Mouse (Mus musculus): ENCODE measurements around the gene Slc13a4.

Gene Slc13a4

DNA sequence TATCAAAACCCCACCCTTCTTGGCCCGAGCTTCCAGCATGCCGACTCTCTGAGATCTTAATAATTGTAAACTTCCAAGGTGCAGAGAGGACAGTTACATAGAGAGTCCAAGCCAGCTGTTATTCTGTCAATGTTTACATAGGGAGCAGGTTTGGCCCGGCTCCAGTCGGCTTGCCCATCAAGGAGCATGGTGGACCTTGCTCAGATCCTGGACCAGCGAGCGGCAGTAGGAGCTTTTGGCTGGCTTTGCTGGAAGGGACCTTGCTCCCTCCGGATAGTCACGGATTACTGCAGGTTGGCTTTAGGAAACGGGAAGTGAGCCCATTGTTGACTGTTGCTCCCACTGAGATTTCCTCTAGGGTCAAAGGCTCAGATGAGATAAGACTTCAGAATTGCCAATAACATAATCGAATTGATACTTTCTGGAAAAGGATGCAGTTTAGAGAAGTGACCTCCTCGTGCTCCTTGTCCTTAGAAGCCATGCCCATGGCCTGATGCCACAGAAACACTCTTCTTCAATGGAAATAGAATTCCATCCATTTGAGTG, 4.5 kb downstream of the Slc13a4 start:
- no peak for DNase-seq (ENCODE audit: low read depth, low spot score)

DNA sequence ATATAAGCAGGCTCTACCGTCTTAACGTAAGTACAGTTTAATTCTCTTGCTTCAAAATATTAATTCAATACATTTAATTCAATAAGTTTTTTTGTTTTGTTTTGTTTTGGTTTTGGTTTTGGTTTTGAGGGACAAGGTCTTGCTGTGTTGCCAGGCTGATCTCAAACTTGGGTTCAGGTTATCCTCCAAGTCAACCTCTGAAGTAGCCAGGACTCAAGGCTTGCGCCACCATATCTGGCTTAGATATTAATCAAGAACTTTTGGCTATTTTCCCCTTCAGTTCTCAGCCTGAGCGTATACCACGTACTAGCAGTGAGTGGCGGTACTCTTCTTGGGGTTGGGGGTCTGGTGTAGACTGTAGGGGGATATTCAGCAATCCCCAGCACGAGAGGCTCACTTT, 5.3 kb downstream of the Slc13a4 start:
- DNase-seq (ENCODE audit: low read depth, low spot score): no peak

DNA sequence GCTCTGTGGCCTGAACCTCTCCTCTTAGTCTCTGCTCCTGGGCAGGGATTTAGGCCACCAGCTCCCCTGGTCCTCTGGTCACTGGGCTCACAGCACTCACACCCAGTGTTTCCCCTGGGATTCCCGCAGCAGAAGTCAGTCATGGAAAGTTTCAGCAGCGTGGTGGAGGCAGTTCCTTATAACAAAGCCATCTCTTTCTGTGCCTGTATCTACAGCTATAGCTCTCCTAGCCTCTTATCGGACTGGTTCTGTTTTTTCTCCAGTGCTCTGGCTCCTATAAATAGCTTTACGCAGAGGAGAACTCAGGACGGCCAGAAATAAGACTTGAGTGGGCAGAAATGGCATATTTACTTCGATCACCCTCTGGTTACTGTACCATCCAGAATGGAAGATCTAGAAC, 9.6 kb downstream of the Slc13a4 start:
- DNase-seq (ENCODE audit: low read depth, low spot score): no peak

DNA sequence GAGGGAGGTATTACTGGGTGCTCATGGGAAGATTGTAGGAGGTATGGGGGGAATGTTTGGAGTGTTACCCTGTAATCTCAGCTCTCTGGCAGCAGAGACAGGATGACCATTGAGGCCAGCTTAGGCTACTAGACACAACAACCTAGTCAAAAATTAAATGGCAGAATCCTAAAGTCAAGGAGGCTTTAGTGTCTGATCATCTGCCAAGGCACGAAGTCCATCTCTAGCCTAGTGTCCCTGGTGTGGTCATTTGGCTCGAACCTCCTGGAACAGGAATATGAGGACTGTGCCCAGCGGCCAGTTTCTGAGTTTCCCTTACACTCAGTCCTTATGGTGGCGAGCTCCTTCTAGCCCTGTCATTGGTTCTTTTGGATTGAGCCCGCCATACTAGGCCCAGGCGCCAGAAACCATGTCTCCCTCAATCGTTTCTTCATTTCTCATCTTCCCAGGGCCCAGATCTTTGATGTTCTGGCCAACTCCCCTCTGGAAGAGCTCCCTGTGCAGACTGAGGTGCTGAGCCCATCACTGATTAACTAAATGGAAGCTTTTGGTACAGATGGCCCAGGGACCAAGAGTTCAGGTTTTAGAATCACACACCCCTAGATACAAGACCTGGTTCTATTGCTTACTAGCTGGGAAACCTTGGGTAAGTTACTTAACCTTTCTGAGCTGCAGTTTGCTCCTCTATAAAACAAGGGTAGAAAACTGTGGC, 10.3 kb downstream of the Slc13a4 start:
- no peak for DNase-seq (ENCODE audit: low read depth, low spot score)

DNA sequence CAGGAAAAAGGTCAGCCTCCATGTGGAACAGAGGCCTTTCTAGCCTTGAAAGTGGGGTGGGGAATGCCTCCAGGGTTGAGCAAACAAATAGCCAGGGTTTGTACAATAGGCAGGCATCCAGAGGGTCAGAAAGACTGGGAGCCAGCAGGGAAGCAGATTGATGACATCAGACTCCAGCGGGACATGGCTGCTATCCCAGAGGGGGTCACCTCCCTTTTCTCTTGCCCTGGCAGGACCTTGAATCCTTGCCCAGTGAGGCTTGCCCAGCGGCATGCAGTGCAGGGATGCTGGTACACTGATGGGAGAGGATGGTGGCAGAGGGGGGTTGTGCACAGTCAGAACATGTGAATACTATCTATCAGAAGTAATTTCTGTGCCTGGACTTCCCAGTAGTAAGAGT, 10.9 kb downstream of the Slc13a4 start:
- DNase-seq (ENCODE audit: low read depth, low spot score): no peak

DNA sequence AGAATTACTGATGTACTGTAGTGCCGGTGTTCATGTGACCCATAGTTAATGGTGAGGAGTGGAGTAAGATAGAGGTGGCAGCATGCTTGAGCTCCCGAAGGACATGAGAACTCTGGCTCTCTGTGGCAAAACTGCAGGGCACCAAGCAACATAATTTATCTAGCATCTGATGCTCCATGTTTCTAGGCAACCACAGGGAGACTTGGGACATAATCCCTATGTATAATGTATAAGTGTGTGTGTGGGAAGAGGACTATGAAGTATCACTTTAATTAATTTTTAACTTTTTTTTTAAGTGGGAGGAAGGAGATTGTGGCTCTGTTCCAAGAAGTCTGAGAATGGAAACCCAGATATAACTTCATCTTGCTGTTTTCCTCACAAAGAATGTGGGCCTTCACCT, 13.0 kb downstream of the Slc13a4 start:
- DNase-seq (ENCODE audit: low read depth, low spot score): no peak

DNA sequence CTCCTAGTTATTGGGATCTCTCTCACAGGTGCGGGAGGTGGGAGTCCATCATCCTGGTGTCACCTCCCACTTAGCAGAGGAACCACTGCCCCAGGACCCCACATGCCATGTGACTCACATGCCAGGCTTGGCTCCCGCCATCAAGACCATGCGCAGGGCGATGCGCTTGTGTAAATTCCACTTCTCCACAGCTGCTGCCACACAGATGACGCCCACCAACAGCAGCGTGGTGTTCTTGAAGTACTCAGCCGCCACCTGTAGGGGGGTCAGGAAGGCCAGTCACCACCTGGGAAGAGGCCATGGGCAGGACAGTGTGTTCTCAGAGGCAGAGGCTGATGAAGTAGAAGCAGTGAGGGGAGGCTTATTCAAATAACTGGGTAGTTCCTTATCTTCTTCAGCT, 18.3 kb downstream of the Slc13a4 start:
- DNase-seq (ENCODE audit: low read depth, low spot score): peak; percentile 37

DNA sequence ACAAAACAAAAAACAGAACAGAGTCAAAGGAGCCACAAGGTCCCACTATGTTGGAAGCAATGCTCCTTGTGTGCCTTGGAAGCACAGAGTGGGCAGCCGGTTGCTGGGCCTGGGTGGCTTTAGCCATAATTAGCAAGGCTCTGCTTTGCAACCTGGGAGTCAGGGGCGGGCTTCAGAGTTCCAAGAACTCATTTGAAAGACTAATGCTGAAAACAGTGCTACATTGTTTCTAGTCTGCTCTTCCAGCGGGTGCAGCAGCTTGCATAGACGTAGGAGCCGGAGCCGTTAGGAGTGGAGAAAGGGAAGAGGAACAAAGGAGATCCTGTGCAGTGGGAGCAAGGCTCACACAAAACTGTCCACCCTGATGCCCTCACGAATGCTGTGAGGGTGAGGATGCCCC, 19.0 kb downstream of the Slc13a4 start:
- peak; percentile 68 for DNase-seq (ENCODE audit: low read depth, low spot score)

DNA sequence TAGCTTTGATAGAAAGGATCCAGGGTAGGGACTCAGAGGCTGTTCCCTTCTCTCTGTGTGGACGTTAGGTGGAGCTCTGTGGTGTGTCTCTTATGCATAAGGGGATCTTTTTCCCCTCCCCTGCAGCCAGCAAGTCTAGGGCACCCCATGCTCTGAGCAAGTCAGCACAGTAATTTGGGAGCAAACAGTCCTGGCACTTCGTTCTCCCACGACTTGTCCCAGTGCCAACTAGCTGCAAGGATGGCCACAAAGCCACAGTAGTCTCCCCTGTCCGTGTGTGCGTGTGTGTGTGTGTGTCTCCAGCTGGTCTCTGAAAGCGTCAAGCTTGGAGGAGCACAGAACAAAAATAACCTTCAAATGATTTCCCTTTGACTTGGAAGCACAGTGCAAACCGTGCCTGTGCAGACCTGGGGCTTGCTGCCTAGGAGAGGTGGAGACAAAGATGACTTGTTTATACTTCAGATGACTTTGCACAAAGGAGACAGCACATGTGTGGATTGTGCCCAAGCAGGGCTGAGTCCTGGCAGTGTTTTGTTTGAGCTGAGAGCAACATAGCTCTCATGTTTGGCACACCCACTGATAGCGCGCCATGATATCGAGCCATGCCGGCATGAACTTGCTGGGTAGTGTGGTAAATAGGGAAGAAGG, 19.7 kb downstream of the Slc13a4 start:
- peak; percentile 28 for DNase-seq (ENCODE audit: low read depth, low spot score)

DNA sequence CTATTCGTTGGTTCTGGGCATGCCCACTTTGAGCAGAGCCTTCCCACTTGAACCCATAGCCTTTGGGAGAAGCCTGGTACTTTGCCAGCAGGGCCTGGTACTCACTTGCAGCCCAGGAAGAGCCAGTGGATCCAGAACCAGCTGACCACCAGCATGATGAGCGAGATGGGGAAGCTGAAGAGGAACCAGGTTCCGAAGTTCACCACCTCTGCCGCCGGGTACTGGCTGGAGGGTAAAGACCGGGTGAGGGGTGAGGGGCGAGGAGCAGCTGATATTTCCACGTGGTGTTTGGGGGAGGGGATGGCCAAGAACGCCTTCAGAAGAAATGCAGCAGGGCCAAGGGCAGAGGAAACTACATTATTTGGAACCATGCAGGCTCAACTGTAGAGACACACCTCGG, 28.6 kb downstream of the Slc13a4 start:
- no peak for DNase-seq (ENCODE audit: low read depth, low spot score)

DNA sequence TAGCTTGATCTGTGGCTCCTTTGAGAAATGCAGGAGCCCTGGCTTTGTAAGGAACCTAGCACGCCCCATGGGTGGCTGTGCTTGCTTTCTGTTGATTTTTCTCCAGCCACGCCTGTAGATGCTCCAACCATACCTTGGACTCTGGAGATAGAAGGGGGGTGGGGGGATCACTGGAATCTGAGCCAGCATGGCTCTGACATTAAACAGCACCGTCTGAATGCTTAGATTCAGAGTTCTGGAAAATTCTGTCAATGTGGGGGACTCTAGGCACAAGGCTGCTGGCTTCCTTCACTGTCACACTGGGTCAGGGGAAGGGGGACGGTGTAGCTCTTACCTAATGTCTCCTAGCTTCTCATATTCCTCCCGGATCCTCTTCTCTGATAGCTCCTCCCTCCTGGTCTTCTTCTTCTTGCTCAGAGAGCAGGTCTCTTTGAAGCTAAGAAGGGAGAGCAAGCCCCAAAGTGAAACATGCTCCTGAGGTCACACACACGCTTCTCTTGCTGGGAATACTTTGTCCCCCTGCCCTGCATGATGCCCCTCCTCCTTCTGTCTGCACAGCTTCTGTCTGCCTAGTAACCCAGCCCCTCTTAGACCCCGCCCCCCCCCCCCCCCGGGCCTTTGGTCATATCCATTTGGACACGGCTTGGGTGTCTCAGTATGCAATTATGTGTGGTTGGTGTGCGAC, 29.9 kb downstream of the Slc13a4 start:
- no peak for DNase-seq (ENCODE audit: low read depth, low spot score)

DNA sequence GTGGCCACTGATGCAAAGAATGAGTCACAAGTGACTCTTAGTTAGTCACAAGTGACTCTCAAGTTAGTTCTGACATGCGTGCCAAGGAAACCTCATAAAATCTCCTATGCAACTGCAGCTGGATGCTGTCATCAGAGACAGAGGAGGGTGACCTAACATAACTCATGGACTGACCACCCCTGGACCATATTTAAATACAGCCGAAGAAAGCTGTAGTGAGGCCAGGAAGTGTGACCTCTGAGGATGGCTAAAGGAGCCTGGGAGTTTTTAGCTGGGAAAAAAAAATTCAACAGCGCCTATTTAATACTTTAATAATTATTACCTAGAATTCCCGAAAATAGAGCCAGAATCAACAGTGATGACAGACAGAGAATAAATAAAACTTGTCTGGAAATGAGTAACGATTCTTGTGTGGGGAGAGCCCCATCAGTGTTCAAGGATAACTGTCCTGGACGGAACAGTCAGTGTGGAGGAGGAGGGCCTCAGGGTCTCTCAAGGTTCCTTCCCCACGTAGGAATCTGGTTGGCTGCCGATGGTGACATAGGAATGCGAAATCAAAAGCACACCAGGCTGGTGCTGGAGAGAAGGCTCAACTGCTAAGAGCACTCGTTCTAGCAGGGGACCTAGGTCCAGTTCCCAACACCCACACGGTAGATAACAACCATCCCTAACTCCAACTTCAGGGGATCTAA, 34.4 kb downstream of the Slc13a4 start:
- DNase-seq (ENCODE audit: low read depth, low spot score): no peak

DNA sequence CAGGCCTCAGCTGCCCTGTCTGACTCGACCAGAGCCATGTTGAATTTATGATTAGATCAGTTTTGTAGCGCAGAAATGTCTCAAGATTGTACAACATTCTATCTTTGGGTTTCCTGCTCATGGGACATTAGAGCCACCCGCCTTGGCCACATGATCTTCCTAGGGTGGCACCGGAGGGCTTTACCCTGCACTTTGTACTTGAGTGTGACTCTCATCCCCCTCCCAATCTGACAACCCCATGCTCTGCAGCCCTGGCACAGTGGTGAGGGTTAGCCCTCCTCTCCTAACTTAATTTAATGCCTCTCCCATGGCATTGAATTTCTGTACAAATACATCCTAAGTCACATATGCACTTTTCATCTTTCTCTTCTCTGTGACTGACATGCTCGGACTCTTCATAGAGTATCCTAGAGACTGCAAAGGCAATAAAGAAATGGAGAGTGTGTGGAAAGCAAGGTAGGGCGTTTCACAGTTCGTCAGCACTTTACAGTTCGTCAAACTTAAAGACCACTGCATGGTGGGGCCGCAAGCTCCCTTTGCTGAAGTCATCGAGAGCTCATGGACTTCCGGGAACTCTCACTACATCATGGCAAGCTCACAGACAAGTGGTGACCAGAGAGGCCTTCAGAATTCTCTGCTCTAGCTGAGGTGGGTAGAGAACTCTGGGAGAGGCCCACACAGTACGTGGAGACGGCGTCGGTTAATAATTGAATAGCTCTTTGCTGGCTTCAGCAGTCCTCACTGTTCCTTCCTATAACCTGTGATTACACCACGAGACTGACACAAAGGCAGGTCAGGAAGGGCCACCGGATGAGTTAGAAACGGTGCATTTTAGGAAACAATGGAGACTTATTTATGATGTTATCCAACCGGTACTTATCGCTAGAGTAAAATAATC, 35.8 kb downstream of the Slc13a4 start:
- DNase-seq (ENCODE audit: low read depth, low spot score): peak; percentile 40

DNA sequence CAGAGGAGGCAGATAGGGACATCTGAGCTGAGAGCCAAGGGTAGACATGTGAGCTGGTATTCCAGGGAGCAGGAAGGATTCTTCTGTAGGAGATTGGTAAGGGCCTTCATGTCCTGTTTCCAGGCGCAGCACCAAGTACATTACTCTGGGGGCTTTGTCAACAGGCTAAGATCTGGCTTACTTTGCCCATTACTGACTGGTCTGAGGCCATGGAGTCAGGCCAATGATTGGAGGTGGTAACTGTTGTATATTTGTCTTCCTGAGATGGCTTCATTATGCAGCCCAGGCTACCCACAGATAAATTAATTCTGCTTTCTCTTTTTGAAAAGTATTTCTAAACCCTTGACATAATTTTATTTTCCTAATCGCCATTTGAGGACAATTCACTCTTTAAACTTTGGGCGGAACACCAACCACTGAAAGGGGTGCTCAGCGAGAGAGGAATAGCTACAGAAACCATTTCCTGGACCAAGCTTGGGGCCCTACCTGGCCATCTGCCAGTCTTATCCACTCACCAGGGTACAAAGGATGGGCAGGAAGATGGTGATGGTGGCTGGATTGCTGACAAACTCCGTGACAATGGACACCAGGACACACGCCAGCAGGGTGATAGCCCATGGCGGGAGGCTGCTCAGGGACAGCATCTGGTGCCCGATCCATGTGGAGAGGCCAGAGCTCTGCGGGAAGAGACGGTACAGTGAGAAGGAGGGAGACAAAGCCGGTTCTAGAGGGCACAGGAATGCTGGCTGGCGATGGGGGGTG, 36.7 kb downstream of the Slc13a4 start:
- no peak for DNase-seq (ENCODE audit: low read depth, low spot score)

DNA sequence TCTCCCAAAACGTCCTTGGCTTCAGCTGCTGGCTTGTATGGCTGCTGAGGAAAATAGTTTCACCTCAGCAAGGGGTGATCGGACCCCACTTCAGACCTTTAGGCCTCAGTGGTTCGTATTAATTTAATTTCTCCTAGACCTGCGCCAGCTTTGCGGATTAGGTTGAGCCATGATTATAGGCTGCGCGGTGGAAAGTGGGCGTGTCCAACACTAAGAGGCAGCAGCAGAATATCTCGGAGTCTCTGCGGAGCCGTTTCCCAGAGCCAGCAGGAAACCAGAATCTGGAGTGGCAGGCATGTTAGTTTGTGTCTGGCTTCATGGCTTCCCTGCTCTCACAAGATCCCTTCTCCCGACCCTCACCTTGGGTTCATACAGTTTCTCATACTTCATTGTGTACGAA, 38.3 kb downstream of the Slc13a4 start:
- DNase-seq (ENCODE audit: low read depth, low spot score): peak; percentile 81

DNA sequence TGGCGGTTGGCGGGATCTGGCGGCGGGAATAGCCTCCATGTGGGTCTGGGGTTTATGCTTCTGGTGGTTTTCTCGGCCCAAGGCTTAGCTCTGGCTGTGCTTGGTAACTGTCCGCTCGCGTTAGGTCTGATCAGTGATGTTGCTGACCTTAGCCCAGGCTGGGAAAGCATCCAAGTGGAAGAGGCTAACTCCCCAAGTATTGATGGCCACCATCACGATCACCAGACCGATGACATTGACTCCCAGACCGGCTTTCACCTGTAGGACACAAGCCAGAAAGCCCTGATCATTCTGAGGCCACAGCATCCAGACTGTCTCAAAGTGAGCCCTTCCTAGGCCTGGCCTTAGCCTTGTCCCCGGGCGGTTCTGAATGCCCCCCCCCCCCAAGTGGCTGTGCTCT, 39.2 kb downstream of the Slc13a4 start:
- DNase-seq (ENCODE audit: low read depth, low spot score): no peak

DNA sequence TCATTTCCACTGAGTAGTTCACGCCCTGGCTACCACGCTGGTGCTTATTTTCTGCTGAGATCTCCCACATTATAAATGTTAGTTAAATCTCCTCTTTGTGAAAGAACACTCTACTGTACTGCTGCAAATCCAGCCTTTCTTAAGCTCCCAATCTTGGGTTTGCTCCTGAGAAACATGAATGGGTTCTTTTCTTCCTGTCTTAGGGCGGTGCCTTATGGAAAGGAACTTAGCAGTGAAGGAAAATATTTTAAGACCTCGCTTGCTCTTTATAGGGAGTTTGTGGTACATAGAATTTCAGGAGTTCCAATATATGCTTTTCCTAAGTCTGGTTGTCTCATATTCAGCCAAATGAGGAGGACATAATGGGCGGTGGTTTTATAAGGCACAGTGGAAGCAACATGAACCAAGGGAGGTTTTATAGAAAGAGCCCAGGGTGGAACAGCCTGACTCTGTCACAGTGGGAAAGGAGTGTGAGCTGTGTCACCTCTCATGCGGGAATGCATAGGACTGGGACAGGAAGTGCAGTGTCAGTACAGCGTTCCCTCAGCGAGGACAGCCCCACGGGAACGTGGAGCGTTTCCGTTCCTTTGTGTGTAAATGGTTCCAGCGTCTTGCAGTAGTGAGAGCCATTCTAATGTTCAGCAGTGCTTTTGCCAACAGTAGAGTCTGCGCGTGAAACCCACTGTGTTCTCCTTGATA, 42.2 kb downstream of the Slc13a4 start:
- DNase-seq (ENCODE audit: low read depth, low spot score): no peak

DNA sequence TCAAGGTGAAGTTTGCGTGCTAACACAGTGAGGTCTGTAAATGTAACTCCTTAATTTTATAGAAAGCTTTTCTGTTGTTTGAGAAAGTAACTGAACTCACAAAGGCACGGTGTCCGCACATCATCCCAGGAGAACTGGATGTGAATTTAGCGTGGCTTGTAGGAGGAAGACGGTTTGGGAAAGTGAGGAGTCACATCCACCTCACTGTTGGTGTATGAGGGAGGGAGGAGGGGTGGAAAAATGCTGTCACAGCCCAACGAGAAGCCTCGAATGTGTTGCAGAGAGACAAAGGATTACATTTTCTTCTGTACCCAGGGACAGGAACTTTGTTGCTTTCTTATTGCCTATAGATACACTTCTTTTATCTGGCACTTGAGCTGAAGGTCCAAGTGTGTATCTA, 47.4 kb downstream of the Slc13a4 start:
- no peak for DNase-seq (ENCODE audit: low read depth, low spot score)

DNA sequence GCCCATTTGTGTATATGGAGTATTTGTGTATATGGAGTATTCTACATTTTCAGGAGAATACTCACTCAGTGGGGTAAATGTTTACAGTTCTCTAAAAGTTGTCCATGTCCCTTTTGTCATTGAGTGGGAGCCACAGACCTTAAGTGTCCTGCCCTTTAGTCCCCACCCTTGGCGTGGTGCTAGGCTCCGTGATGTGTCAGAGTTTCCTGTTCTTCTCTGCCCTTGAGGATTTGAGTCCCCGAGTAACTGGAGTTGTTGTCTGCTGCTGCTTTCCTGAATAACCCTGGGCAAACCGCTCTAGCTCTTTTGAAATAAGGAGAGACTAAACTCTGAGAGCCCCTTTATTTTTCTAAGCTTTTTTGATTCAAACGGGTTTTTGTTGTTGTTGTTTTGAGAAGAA, 48.4 kb downstream of the Slc13a4 start:
- no peak for DNase-seq (ENCODE audit: low read depth, low spot score)

DNA sequence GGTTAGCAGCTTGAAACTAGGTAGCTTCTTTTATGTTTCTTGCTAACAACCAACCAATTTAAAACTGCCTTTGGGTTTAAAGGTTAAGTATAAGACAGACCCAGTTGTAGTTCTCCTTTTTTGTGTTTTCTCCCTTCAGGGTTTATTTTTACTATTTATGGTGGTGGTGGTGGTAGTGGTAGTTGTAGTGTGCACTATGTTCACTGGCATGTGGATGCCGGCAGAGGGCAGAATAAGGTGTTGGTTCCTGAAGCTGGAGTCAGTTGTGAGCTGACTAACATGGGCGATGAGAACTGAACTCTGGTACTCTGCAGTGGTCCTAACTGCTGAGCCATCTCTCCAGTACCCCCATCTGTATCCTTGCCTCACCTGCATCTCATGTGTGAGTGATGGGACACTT, 49.0 kb downstream of the Slc13a4 start:
- peak; percentile 63 for DNase-seq (ENCODE audit: low read depth, low spot score)
